Mouse (Mus musculus) limb, embryonic 13.5 days (tissue): ENCODE measurements around the gene Slc8a2. TPM values are rescaled to one million over a fixed set of nuclear protein-coding genes. Genes with fewer than 3 reads are reported as not detected.

Experiments used
- ATAC-seq: fragments of 200-750 bp; cut with Nextera tagmentation; 2 replicates; pipeline ENCODE4 v1.8.0; 2017; ENCODE audit warnings: low read depth, moderate number of reproducible peaks, moderate TSS enrichment; ENCODE audit not compliant: low FRiP score
- H3K27ac ChIP-seq: fragments of 300-500 bp; sonication (generic); 2 replicates; pipeline ENCODE4 v1.5.1; 2015; ENCODE audit warnings: inconsistent platforms, mild to moderate bottlenecking, moderate library complexity
- H3K27me3 ChIP-seq: fragments of 300-500 bp; sonication (generic); 2 replicates; pipeline ENCODE4 v1.6.1; 2015; ENCODE audit warnings: mild to moderate bottlenecking, inconsistent platforms
- H3K36me3 ChIP-seq: fragments of 300-500 bp; sonication (generic); 2 replicates; pipeline ENCODE4 v1.6.1; 2015; ENCODE audit warnings: inconsistent platforms, mild to moderate bottlenecking, moderate library complexity
- H3K4me1 ChIP-seq: fragments of 300-500 bp; sonication (generic); 2 replicates; pipeline ENCODE4 v1.6.1; 2015; ENCODE audit warnings: inconsistent platforms
- H3K4me2 ChIP-seq: fragments of 300-500 bp; sonication (generic); replicated peaks from 2 replicates; pipeline ENCODE4 v1.6.1; 2015; ENCODE audit warnings: inconsistent platforms, mild to moderate bottlenecking, moderate library complexity
- H3K4me3 ChIP-seq: fragments of 300-500 bp; sonication (generic); 2 replicates; pipeline ENCODE4 v1.5.1; 2015; ENCODE audit warnings: moderate library complexity, mild to moderate bottlenecking, inconsistent platforms
- H3K9ac ChIP-seq: fragments of 300-500 bp; sonication (generic); 2 replicates; pipeline ENCODE4 v1.6.1; 2015; ENCODE audit warnings: mild to moderate bottlenecking, inconsistent platforms
- H3K9me3 ChIP-seq: fragments of 300-500 bp; sonication (generic); 2 replicates; pipeline ENCODE4 v1.6.1; 2016; ENCODE audit warnings: inconsistent platforms
- WGBS: fragments of 180-500 bp; shearing (Covaris S2); methylation state at CpG from one replicate; pipeline ENCODE4 v1.1.7; 2015; 5-methylcytosine and 5-hydroxymethylcytosine counted together
- polyA plus RNA-seq: library from polyadenylated mRNA; unstranded; fragments of >200 nt; fragmentation: Nextera tagmentation; extraction: Ambion mirVana; gene quantifications from 2 replicates; pipeline ENCODE4 v1.2.1, GENCODE M21; 2015

The Slc8a2 gene
- polyA plus RNA-seq, 1 experiment from 2014 or later, result 0.28 TPM

- Histone ChIP-seq H3K9me3 (no peaks in the 10 kb centered on the region), H3K4me1 (no peaks in the 10 kb centered on the region), H3K27me3 (no peaks in the 10 kb centered on the region), H3K4me2 (no peak overlapping the region), H3K9ac (no peak overlapping the region), H3K36me3 (peaks cover 91% of the 10 kb centered on the region), H3K27ac (no peak overlapping the region), H3K4me3 (no peak overlapping the region)
- 92% methylated on average over 13 of the region's 13 CpGs for WGBS
- no peak for ATAC-seq
These were observed 73.9 kb downstream of the Slc8a2 start for GRCm38 (mm10) chr7:16203505-16203903.

DNA sequence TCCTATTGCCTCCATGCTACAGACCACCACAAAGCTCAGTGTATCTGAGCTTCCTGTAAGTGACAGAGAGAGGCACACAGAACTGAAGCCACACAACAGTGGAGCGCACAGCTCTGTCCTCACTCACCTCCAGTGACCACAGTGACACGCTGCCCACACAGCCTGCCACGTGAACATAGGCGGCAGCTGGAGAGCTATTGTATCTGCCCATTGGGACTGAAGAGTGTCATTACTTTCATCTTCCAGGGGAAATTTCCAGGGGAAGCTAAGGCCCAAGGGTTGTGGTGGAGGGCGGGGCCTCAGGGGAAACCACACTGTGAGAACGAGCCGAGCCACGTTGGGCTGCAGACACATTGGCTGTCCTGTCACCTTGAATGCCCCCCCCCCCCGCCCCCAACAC is 75.2 kb downstream of the Slc8a2 start:
- no peaks in the 10 kb centered on the region for H3K27me3 ChIP-seq
- peaks cover 91% of the 10 kb centered on the region for H3K36me3 ChIP-seq
- WGBS, result 79% methylated on average over 9 of the region's 9 CpGs
- no peak overlapping the region for H3K4me3 ChIP-seq
- no peak for ATAC-seq
- no peak overlapping the region for H3K9ac ChIP-seq
- no peak overlapping the region for H3K27ac ChIP-seq
- H3K4me1 ChIP-seq, result no peaks in the 10 kb centered on the region
- no peaks in the 10 kb centered on the region for H3K9me3 ChIP-seq
- no peak overlapping the region for H3K4me2 ChIP-seq

DNA sequence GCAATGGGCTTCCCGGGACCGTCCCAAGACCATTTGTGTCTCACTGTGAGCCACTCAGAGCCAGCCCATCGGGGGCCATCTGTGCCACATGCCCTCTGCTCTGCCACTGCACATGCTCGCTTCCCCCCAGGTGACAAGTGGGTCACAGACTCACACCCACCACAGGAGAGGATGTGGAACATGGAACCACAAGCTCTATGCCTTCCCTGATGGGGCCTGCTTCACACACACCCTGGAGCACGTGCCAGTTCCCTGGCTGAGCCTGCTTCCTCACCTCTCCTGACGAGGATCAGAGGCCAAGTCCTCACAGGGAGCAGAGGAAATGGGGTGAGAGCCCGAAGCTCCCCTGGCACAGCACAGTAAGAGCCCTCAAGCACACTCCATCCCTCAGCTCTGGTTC is 77.5 kb downstream of the Slc8a2 start:
- no peaks in the 10 kb centered on the region for H3K9me3 ChIP-seq
- H3K4me3 ChIP-seq, result no peak overlapping the region
- 84% methylated on average over 7 of the region's 7 CpGs for WGBS
- H3K27ac ChIP-seq, result no peak overlapping the region
- no peak overlapping the region for H3K4me2 ChIP-seq
- ATAC-seq, result no peak
- H3K9ac ChIP-seq, result no peak overlapping the region
- H3K4me1 ChIP-seq, result no peaks in the 10 kb centered on the region
- peaks cover 89% of the 10 kb centered on the region for H3K36me3 ChIP-seq
- no peaks in the 10 kb centered on the region for H3K27me3 ChIP-seq

- Histone ChIP-seq H3K36me3 (peaks cover 86% of the 10 kb centered on the region), H3K27me3 (no peaks in the 10 kb centered on the region), H3K4me2 (no peak overlapping the region), H3K4me3 (no peak overlapping the region), H3K9ac (no peak overlapping the region), H3K9me3 (no peaks in the 10 kb centered on the region), H3K4me1 (no peaks in the 10 kb centered on the region), H3K27ac (no peak overlapping the region)
- no peak for ATAC-seq
- WGBS, result 83% methylated on average over 10 of the region's 10 CpGs
These were observed 77.9 kb downstream of the Slc8a2 start for GRCm38 (mm10) chr7:16207496-16207895.

GRCm38 (mm10) chr7:16208781-16209665 is 79.4 kb downstream of the Slc8a2 start:
- WGBS, result 87% methylated on average over 21 of the region's 21 CpGs
- Histone ChIP-seq H3K36me3 (peaks cover 86% of the 10 kb centered on the region), H3K4me3 (no peak overlapping the region), H3K9ac (no peak overlapping the region), H3K27me3 (no peaks in the 10 kb centered on the region), H3K27ac (no peak overlapping the region), H3K9me3 (no peaks in the 10 kb centered on the region), H3K4me1 (no peaks in the 10 kb centered on the region), H3K4me2 (no peak overlapping the region)
- no peak for ATAC-seq

Other genes starting within 250 kb of the Slc8a2 start
- not detected in 2 replicates for gene Crx, start 249.9 kb upstream of the Slc8a2 start, polyA plus RNA-seq
- gene Crxos, start 247.2 kb upstream of the Slc8a2 start, polyA plus RNA-seq, result not detected in 2 replicates
- 943 and 963 TPM in 2 replicates for gene Selenow, start 207.4 kb upstream of the Slc8a2 start, polyA plus RNA-seq
- gene Nop53, start 183.8 kb upstream of the Slc8a2 start, polyA plus RNA-seq, result 184 and 201 TPM in 2 replicates
- gene Ehd2, start 162.3 kb upstream of the Slc8a2 start, polyA plus RNA-seq, result 25.3 and 29.9 TPM in 2 replicates
- gene Bicra, start 81.9 kb upstream of the Slc8a2 start, polyA plus RNA-seq, result 8.6 and 8.7 TPM in 2 replicates
- gene Zfp541, start 68.0 kb upstream of the Slc8a2 start, polyA plus RNA-seq, result 0.04 and 0.08 TPM in 2 replicates
- gene Napa, start 31.4 kb upstream of the Slc8a2 start, polyA plus RNA-seq, result 232 and 245 TPM in 2 replicates
- gene Kptn, start 9.9 kb upstream of the Slc8a2 start, polyA plus RNA-seq, result 38.7 and 40.5 TPM in 2 replicates
- gene Meis3, start 45.3 kb downstream of the Slc8a2 start, polyA plus RNA-seq, result 14.2 and 15.6 TPM in 2 replicates
- 13.1 and 14.5 TPM in 2 replicates for gene Dhx34, start 92.2 kb downstream of the Slc8a2 start, polyA plus RNA-seq
- 0.09 and 0.10 TPM in 2 replicates for gene C5ar2, start 114.3 kb downstream of the Slc8a2 start, polyA plus RNA-seq
- 1.9 and 2.4 TPM in 2 replicates for gene C5ar1, start 129.7 kb downstream of the Slc8a2 start, polyA plus RNA-seq
- gene Inafm1, start 143.8 kb downstream of the Slc8a2 start, polyA plus RNA-seq, result 19.0 and 19.9 TPM in 2 replicates
- 26.1 and 29.2 TPM in 2 replicates for gene Ccdc9, start 157.0 kb downstream of the Slc8a2 start, polyA plus RNA-seq
- 5.0 and 5.1 TPM in 2 replicates for gene Bbc3, start 178.6 kb downstream of the Slc8a2 start, polyA plus RNA-seq